Mouse (Mus musculus) liver, embryonic 15.5 days (tissue): Measurements from ENCODE around the gene Rnaseh2a. TPM values are rescaled to one million over a fixed set of nuclear protein-coding genes. Genes with fewer than 3 reads are reported as not detected.
A peak's percentile ranks its signal among the peaks of the same experiment; 100 is the strongest.

Experiments
- ATAC-seq: fragments of 200-750 bp; cut with Nextera tagmentation; 2 replicates; pipeline ENCODE4 v1.8.0; 2017; ENCODE audit warnings: moderate number of reproducible peaks, mild to moderate bottlenecking, moderate library complexity; ENCODE audit not compliant: insufficient read depth
- H3K27ac ChIP-seq: fragments of 300-500 bp; sonication (generic); replicated peaks from 2 replicates; pipeline ENCODE4 v1.5.1; 2015; ENCODE audit warnings: mild to moderate bottlenecking, inconsistent platforms
- H3K27me3 ChIP-seq: fragments of 300-500 bp; sonication (generic); 2 replicates; pipeline ENCODE4 v1.6.1; 2015; ENCODE audit warnings: mild to moderate bottlenecking, inconsistent platforms
- H3K36me3 ChIP-seq: fragments of 300-500 bp; sonication (generic); replicated peaks from 2 replicates; pipeline ENCODE4 v1.6.1; 2015; ENCODE audit warnings: moderate library complexity, mild to moderate bottlenecking, inconsistent platforms
- H3K4me1 ChIP-seq: fragments of 300-500 bp; sonication (generic); replicated peaks from 2 replicates; pipeline ENCODE4 v1.6.1; 2015; ENCODE audit warnings: inconsistent platforms
- H3K4me2 ChIP-seq: fragments of 300-500 bp; sonication (generic); 2 replicates; pipeline ENCODE4 v1.6.1; 2015; ENCODE audit warnings: moderate library complexity, mild to moderate bottlenecking, inconsistent platforms
- H3K4me3 ChIP-seq: fragments of 300-500 bp; sonication (generic); replicated peaks from 2 replicates; pipeline ENCODE4 v1.5.1; 2015; ENCODE audit warnings: mild to moderate bottlenecking, inconsistent platforms
- H3K9ac ChIP-seq: fragments of 300-500 bp; sonication (generic); 2 replicates; pipeline ENCODE4 v1.6.1; 2015; ENCODE audit warnings: moderate library complexity, mild to moderate bottlenecking, inconsistent platforms
- H3K9me3 ChIP-seq: fragments of 300-500 bp; sonication (generic); replicated peaks from 2 replicates; pipeline ENCODE4 v1.6.1; 2016; ENCODE audit warnings: inconsistent platforms
- WGBS: fragments of 180-500 bp; shearing (Covaris S2); methylation state at CpG from one replicate; pipeline ENCODE4 v1.1.7; 2015; ENCODE audit warnings: mixed read lengths; ENCODE audit not compliant: insufficient replicate concordance; 5-methylcytosine and 5-hydroxymethylcytosine counted together
- polyA plus RNA-seq: library from polyadenylated mRNA; unstranded; fragments of >200 nt; fragmentation: Nextera tagmentation; extraction: Ambion mirVana; gene quantifications from 2 replicates; pipeline ENCODE4 v1.2.1, GENCODE M21; 2015

Rnaseh2a gene
- polyA plus RNA-seq, 1 experiment from 2014 or later: 101 TPM

GRCm38 (mm10) chr8:84928456-84929306, 40.9 kb downstream of the Rnaseh2a start:
- H3K9ac ChIP-seq: no peak overlapping the region
- no peak overlapping the region for H3K27ac ChIP-seq
- WGBS: 5% methylated on average over 52 of the region's 52 CpGs
- H3K4me1 ChIP-seq: peaks cover 13% of the 10 kb centered on the region
- H3K9me3 ChIP-seq: no peaks in the 10 kb centered on the region
- H3K27me3 ChIP-seq: peaks cover 79% of the 10 kb centered on the region
- no peaks in the 10 kb centered on the region for H3K36me3 ChIP-seq
- ATAC-seq: peak; percentile 37
- peak overlapping the region; percentile 39 for H3K4me2 ChIP-seq
- H3K4me3 ChIP-seq: peak overlapping the region; percentile 14; the same call in 1 of the 2 replicates

GRCm38 (mm10) chr8:84927513-84927912, 42.1 kb downstream of the Rnaseh2a start:
- no peak overlapping the region for H3K4me3 ChIP-seq
- WGBS: 52% methylated on average over 1 of the region's 1 CpGs
- no peak for ATAC-seq
- no peak overlapping the region for H3K4me2 ChIP-seq
- no peak overlapping the region for H3K9ac ChIP-seq
- peaks cover 73% of the 10 kb centered on the region for H3K27me3 ChIP-seq
- H3K9me3 ChIP-seq: no peaks in the 10 kb centered on the region
- no peaks in the 10 kb centered on the region for H3K36me3 ChIP-seq
- H3K27ac ChIP-seq: no peak overlapping the region
- H3K4me1 ChIP-seq: peaks cover 15% of the 10 kb centered on the region

- H3K4me2 ChIP-seq: no peak overlapping the region
- no peaks in the 10 kb centered on the region for H3K9me3 ChIP-seq
- H3K4me3 ChIP-seq: no peak overlapping the region
- H3K27me3 ChIP-seq: peaks cover 55% of the 10 kb centered on the region
- no peak for ATAC-seq
- no peak overlapping the region for H3K27ac ChIP-seq
- H3K36me3 ChIP-seq: no peaks in the 10 kb centered on the region
- H3K4me1 ChIP-seq: peaks cover 15% of the 10 kb centered on the region
- H3K9ac ChIP-seq: no peak overlapping the region
- 48% methylated on average over 7 of the region's 7 CpGs for WGBS
These were observed 44.0 kb downstream of the Rnaseh2a start for GRCm38 (mm10) chr8:84925557-84925956.

- ATAC-seq: no peak
- Histone ChIP-seq H3K27ac (no peak overlapping the region), H3K36me3 (no peaks in the 10 kb centered on the region), H3K4me2 (no peak overlapping the region), H3K27me3 (peaks cover 56% of the 10 kb centered on the region), H3K4me3 (no peak overlapping the region), H3K9me3 (no peaks in the 10 kb centered on the region), H3K4me1 (0 out of 2 replicates have a peak, but pooled peaks cover 4% of the 10 kb centered on the region), H3K9ac (no peak overlapping the region)
- 62% methylated on average over 2 of the region's 2 CpGs for WGBS
These were observed 48.0 kb downstream of the Rnaseh2a start for GRCm38 (mm10) chr8:84921596-84921995.

GRCm38 (mm10) chr8:84918646-84919045, 50.9 kb downstream of the Rnaseh2a start:
- no peak for ATAC-seq
- no peaks in the 10 kb centered on the region for H3K9me3 ChIP-seq

GRCm38 (mm10) chr8:84917781-84918180, 51.8 kb downstream of the Rnaseh2a start:
- Histone ChIP-seq H3K4me2 (no peak overlapping the region), H3K27me3 (peaks cover 61% of the 10 kb centered on the region), H3K4me1 (peaks cover 15% of the 10 kb centered on the region), H3K9ac (no peak overlapping the region), H3K9me3 (no peaks in the 10 kb centered on the region), H3K4me3 (no peak overlapping the region), H3K27ac (no peak overlapping the region), H3K36me3 (no peaks in the 10 kb centered on the region)
- 32% methylated on average over 20 of the region's 20 CpGs for whole genome bisulfite sequencing
- no peak for ATAC-seq

More at GRCm38 (mm10) chr8:84918646-84919045, 50.9 kb downstream of the Rnaseh2a start:
- peaks cover 58% of the 10 kb centered on the region for H3K27me3 ChIP-seq
- no peaks in the 10 kb centered on the region for H3K36me3 ChIP-seq
- 81% methylated on average over 15 of the region's 15 CpGs for WGBS
- no peak overlapping the region for H3K27ac ChIP-seq
- H3K4me2 ChIP-seq: no peak overlapping the region
- peaks cover 8% of the 10 kb centered on the region for H3K4me1 ChIP-seq
- no peak overlapping the region for H3K4me3 ChIP-seq
- H3K9ac ChIP-seq: no peak overlapping the region

GRCm38 (mm10) chr8:84915269-84915668, 54.3 kb downstream of the Rnaseh2a start:
- no peak for ATAC-seq
- H3K4me1 ChIP-seq: peaks cover 26% of the 10 kb centered on the region
- no peaks in the 10 kb centered on the region for H3K9me3 ChIP-seq
- H3K4me2 ChIP-seq: no peak overlapping the region
- no peak overlapping the region for H3K27ac ChIP-seq
- WGBS: 78% methylated on average over 8 of the region's 8 CpGs
- peaks cover 12% of the 10 kb centered on the region for H3K36me3 ChIP-seq
- no peak overlapping the region for H3K4me3 ChIP-seq
- H3K9ac ChIP-seq: no peak overlapping the region
- peaks cover 73% of the 10 kb centered on the region for H3K27me3 ChIP-seq

- Histone ChIP-seq H3K9me3 (no peaks in the 10 kb centered on the region), H3K9ac (no peak overlapping the region), H3K4me1 (peaks cover 40% of the 10 kb centered on the region), H3K4me2 (peak overlapping the region; percentile 96), H3K36me3 (peaks cover 12% of the 10 kb centered on the region), H3K27me3 (peaks cover 65% of the 10 kb centered on the region), H3K27ac (peak overlapping the region; percentile 66; the same call in 1 of the 2 replicates), H3K4me3 (peak overlapping the region; percentile 57; the same call in 1 of the 2 replicates)
- 15% methylated on average over 4 of the region's 4 CpGs for WGBS
- ATAC-seq: no peak
These were observed 55.6 kb downstream of the Rnaseh2a start for GRCm38 (mm10) chr8:84913960-84914359.

GRCm38 (mm10) chr8:84913502-84913900, 56.1 kb downstream of the Rnaseh2a start:
- Histone ChIP-seq H3K9ac (peak overlapping the region; percentile 57), H3K27me3 (peaks cover 61% of the 10 kb centered on the region), H3K27ac (peak overlapping the region; percentile 66), H3K4me1 (peaks cover 44% of the 10 kb centered on the region), H3K9me3 (no peaks in the 10 kb centered on the region), H3K4me3 (peak overlapping the region; percentile 57), H3K4me2 (peak overlapping the region; percentile 96), H3K36me3 (peaks cover 12% of the 10 kb centered on the region)
- no peak for ATAC-seq
- 13% methylated on average over 9 of the region's 9 CpGs for WGBS

GRCm38 (mm10) chr8:84912895-84913501, 56.6 kb downstream of the Rnaseh2a start:
- peaks cover 12% of the 10 kb centered on the region for H3K36me3 ChIP-seq
- peak overlapping the region; percentile 66 for H3K27ac ChIP-seq
- H3K9me3 ChIP-seq: no peaks in the 10 kb centered on the region
- 2% methylated on average over 55 of the region's 55 CpGs for WGBS
- peak; percentile 47 for ATAC-seq
- peak overlapping the region; percentile 57 for H3K4me3 ChIP-seq
- peak overlapping the region; percentile 57 for H3K9ac ChIP-seq
- H3K4me2 ChIP-seq: peak overlapping the region; percentile 96
- peaks cover 47% of the 10 kb centered on the region for H3K4me1 ChIP-seq
- peaks cover 56% of the 10 kb centered on the region for H3K27me3 ChIP-seq

GRCm38 (mm10) chr8:84912391-84912790, 57.2 kb downstream of the Rnaseh2a start:
- peak overlapping the region; percentile 57 for H3K4me3 ChIP-seq
- peak overlapping the region; percentile 57; the same call in 1 of the 2 replicates for H3K9ac ChIP-seq
- peaks cover 50% of the 10 kb centered on the region for H3K27me3 ChIP-seq
- no peak for ATAC-seq
- H3K4me2 ChIP-seq: peak overlapping the region; percentile 96
- H3K9me3 ChIP-seq: no peaks in the 10 kb centered on the region
- H3K4me1 ChIP-seq: peaks cover 53% of the 10 kb centered on the region
- WGBS: 34% methylated on average over 27 of the region's 27 CpGs
- H3K27ac ChIP-seq: 0 out of 2 replicates have a peak overlapping the region, but pooled peaks have one; percentile 66
- H3K36me3 ChIP-seq: peaks cover 15% of the 10 kb centered on the region
